Mouse (Mus musculus): Measurements from ENCODE around the gene Wdr24. TPM values are rescaled to one million over a fixed set of nuclear protein-coding genes. Genes with fewer than 3 reads are reported as not detected.
A peak's percentile ranks its signal among the peaks of the same experiment; 100 is the strongest.

Wdr24 gene
- polyA plus RNA-seq, 1 experiment from 2014 or later = 26.0 TPM

- H3K4me2 ChIP-seq (replicated peaks) = no peak overlapping the region
- no peaks in the 10 kb centered on the region for H3K27me3 ChIP-seq
- no peak for ATAC-seq (ENCODE audit: insufficient number of reproducible peaks, insufficient read depth, low FRiP score, low TSS enrichment)
- H3K27ac ChIP-seq = no peak overlapping the region
- peaks cover 55% of the 10 kb centered on the region for H3K4me1 ChIP-seq
- H3K9me3 ChIP-seq = no peaks in the 10 kb centered on the region
- 94% methylated on average over 13 of the region's 13 CpGs for WGBS
- no peak overlapping the region for H3K4me3 ChIP-seq
- H3K9ac ChIP-seq = no peak overlapping the region
- peaks cover 49% of the 10 kb centered on the region for H3K36me3 ChIP-seq
These were observed 3.6 kb downstream of the Wdr24 start for GRCm38 (mm10) chr17:25827011-25827410.

GRCm38 (mm10) chr17:25827546-25828222, 4.3 kb downstream of the Wdr24 start:
- Histone ChIP-seq H3K4me3 (peak overlapping the region; percentile 56), H3K4me1 (peaks cover 56% of the 10 kb centered on the region), H3K27me3 (no peaks in the 10 kb centered on the region), H3K36me3 (peaks cover 49% of the 10 kb centered on the region), H3K9ac (no peak overlapping the region), H3K4me2 (replicated peaks) (no peak overlapping the region; the same call in 1 of the 2 replicates), H3K9me3 (no peaks in the 10 kb centered on the region), H3K27ac (no peak overlapping the region)
- WGBS = 89% methylated on average over 22 of the region's 22 CpGs
- ATAC-seq (ENCODE audit: insufficient number of reproducible peaks, insufficient read depth, low FRiP score, low TSS enrichment) = no peak

GRCm38 (mm10) chr17:25828223-25828594, 4.8 kb downstream of the Wdr24 start:
- no peak overlapping the region for H3K27ac ChIP-seq
- 0 out of 2 replicates have a peak overlapping the region, but pooled peaks have one; percentile 65 for H3K9ac ChIP-seq
- ATAC-seq (ENCODE audit: insufficient number of reproducible peaks, insufficient read depth, low FRiP score, low TSS enrichment) = no peak
- peaks cover 49% of the 10 kb centered on the region for H3K36me3 ChIP-seq
- no peaks in the 10 kb centered on the region for H3K27me3 ChIP-seq
- H3K4me2 ChIP-seq (replicated peaks) = peak overlapping the region; percentile 88
- H3K4me1 ChIP-seq = peaks cover 56% of the 10 kb centered on the region
- H3K9me3 ChIP-seq = no peaks in the 10 kb centered on the region
- 85% methylated on average over 8 of the region's 8 CpGs for WGBS
- peak overlapping the region; percentile 56 for H3K4me3 ChIP-seq

- peak within 1 kb of the TSS; percentile 89 for H3K27ac ChIP-seq
- under 1% methylated on average over 32 of the region's 32 CpGs for WGBS
- H3K9ac ChIP-seq = peak within 1 kb of the TSS; percentile 65
- ATAC-seq (ENCODE audit: insufficient number of reproducible peaks, insufficient read depth, low FRiP score, low TSS enrichment) = 0 out of 2 replicates have a peak, but pooled peaks have one; percentile 13
- H3K4me1 ChIP-seq = peaks cover 58% of the 10 kb centered on the region
- H3K9me3 ChIP-seq = no peaks in the 10 kb centered on the region
- peak within 1 kb of the TSS; percentile 56 for H3K4me3 ChIP-seq
- H3K36me3 ChIP-seq = peaks cover 49% of the 10 kb centered on the region
- no peaks in the 10 kb centered on the region for H3K27me3 ChIP-seq
- H3K4me2 ChIP-seq (replicated peaks) = peak within 1 kb of the TSS; percentile 88
These were observed 5.5 kb downstream of the Wdr24 start, which contains the start of gene Jmjd8 for GRCm38 (mm10) chr17:25828712-25829557. Gene Jmjd8 (plus strand): TSS chr17:25828867.

- Histone ChIP-seq H3K9ac (peak overlapping the region; percentile 65), H3K27ac (peak overlapping the region; percentile 89), H3K4me2 (replicated peaks) (peak overlapping the region; percentile 88), H3K4me1 (peaks cover 58% of the 10 kb centered on the region), H3K9me3 (no peaks in the 10 kb centered on the region), H3K36me3 (peaks cover 49% of the 10 kb centered on the region), H3K27me3 (no peaks in the 10 kb centered on the region), H3K4me3 (peak overlapping the region; percentile 56)
- ATAC-seq (ENCODE audit: insufficient number of reproducible peaks, insufficient read depth, low FRiP score, low TSS enrichment) = no peak
- 38% methylated on average over 8 of the region's 8 CpGs for WGBS
These were observed 6.2 kb downstream of the Wdr24 start for GRCm38 (mm10) chr17:25829558-25830017.

GRCm38 (mm10) chr17:25830200-25830753, 6.8 kb downstream of the Wdr24 start:
- no peaks in the 10 kb centered on the region for H3K9me3 ChIP-seq
- peaks cover 58% of the 10 kb centered on the region for H3K4me1 ChIP-seq
- no peak for ATAC-seq (ENCODE audit: insufficient number of reproducible peaks, insufficient read depth, low FRiP score, low TSS enrichment)
- H3K4me2 ChIP-seq (replicated peaks) = peak overlapping the region; percentile 88
- peaks cover 51% of the 10 kb centered on the region for H3K36me3 ChIP-seq
- 0 out of 2 replicates have a peak overlapping the region, but pooled peaks have one; percentile 89 for H3K27ac ChIP-seq
- peak overlapping the region; percentile 17; the same call in 1 of the 2 replicates for H3K9ac ChIP-seq
- peak overlapping the region; percentile 56 for H3K4me3 ChIP-seq
- WGBS = 95% methylated on average over 4 of the region's 4 CpGs
- H3K27me3 ChIP-seq = no peaks in the 10 kb centered on the region

GRCm38 (mm10) chr17:25830806-25831431, 7.5 kb downstream of the Wdr24 start:
- peak overlapping the region; percentile 69 for H3K4me3 ChIP-seq
- no peaks in the 10 kb centered on the region for H3K9me3 ChIP-seq
- H3K9ac ChIP-seq = peak overlapping the region; percentile 17; the same call in 1 of the 2 replicates
- H3K27ac ChIP-seq = 0 out of 2 replicates have a peak overlapping the region, but pooled peaks have one; percentile 18
- no peaks in the 10 kb centered on the region for H3K27me3 ChIP-seq
- peaks cover 53% of the 10 kb centered on the region for H3K36me3 ChIP-seq
- peaks cover 60% of the 10 kb centered on the region for H3K4me1 ChIP-seq
- peak overlapping the region; percentile 79 for H3K4me2 ChIP-seq (replicated peaks)
- WGBS = 82% methylated on average over 14 of the region's 14 CpGs
- no peak for ATAC-seq (ENCODE audit: insufficient number of reproducible peaks, insufficient read depth, low FRiP score, low TSS enrichment)

GRCm38 (mm10) chr17:25831451-25832281, 8.2 kb downstream of the Wdr24 start:
- no peak for ATAC-seq (ENCODE audit: insufficient number of reproducible peaks, insufficient read depth, low FRiP score, low TSS enrichment)
- Histone ChIP-seq H3K27me3 (no peaks in the 10 kb centered on the region), H3K4me3 (peak overlapping the region; percentile 69), H3K9me3 (no peaks in the 10 kb centered on the region), H3K4me2 (replicated peaks) (peak overlapping the region; percentile 79), H3K27ac (peak overlapping the region; percentile 89), H3K4me1 (peaks cover 68% of the 10 kb centered on the region), H3K9ac (peak overlapping the region; percentile 87), H3K36me3 (peaks cover 46% of the 10 kb centered on the region)
- WGBS = 62% methylated on average over 21 of the region's 21 CpGs

- H3K4me2 ChIP-seq (replicated peaks) = peak overlapping the region; percentile 79
- H3K9me3 ChIP-seq = no peaks in the 10 kb centered on the region
- peak; percentile 82 for ATAC-seq (ENCODE audit: insufficient number of reproducible peaks, insufficient read depth, low FRiP score, low TSS enrichment)
- WGBS = under 1% methylated on average over 77 of the region's 77 CpGs
- H3K27ac ChIP-seq = peak overlapping the region; percentile 89
- peaks cover 76% of the 10 kb centered on the region for H3K4me1 ChIP-seq
- peak overlapping the region; percentile 69 for H3K4me3 ChIP-seq
- H3K9ac ChIP-seq = peak overlapping the region; percentile 87
- H3K27me3 ChIP-seq = no peaks in the 10 kb centered on the region
- peaks cover 38% of the 10 kb centered on the region for H3K36me3 ChIP-seq
These were observed 9.2 kb downstream of the Wdr24 start for GRCm38 (mm10) chr17:25832436-25833290.

GRCm38 (mm10) chr17:25833291-25833663, 9.8 kb downstream of the Wdr24 start, which contains the start of gene Stub1:
Gene Stub1 (minus strand): TSS chr17:25833404.
- H3K9me3 ChIP-seq = no peaks in the 10 kb centered on the region
- peak within 1 kb of the TSS; percentile 87 for H3K9ac ChIP-seq
- peak within 1 kb of the TSS; percentile 69 for H3K4me3 ChIP-seq
- H3K27me3 ChIP-seq = no peaks in the 10 kb centered on the region
- peak; percentile 24 for ATAC-seq (ENCODE audit: insufficient number of reproducible peaks, insufficient read depth, low FRiP score, low TSS enrichment)
- 0% methylated on average over 24 of the region's 24 CpGs for WGBS
- peak within 1 kb of the TSS; percentile 89 for H3K27ac ChIP-seq
- H3K36me3 ChIP-seq = peaks cover 38% of the 10 kb centered on the region
- H3K4me2 ChIP-seq (replicated peaks) = peak within 1 kb of the TSS; percentile 79
- H3K4me1 ChIP-seq = peaks cover 72% of the 10 kb centered on the region
